ENCODE assay signal across 8 mouse cellular contexts in genomic region chr16:23609748-23610185, GRCm38 (mm10).
A peak's percentile ranks its signal among the peaks of the same experiment; 100 is the strongest.
DNase-seq lines count a peak whose midpoint lies in the region; ATAC-seq and TF ChIP-seq lines count a peak whose summit lies in the region.

No protein-coding gene starts in this region.

- DNase-seq in urinary bladder, adult 18-20 months (ENCODE audit: low spot score in 2 of 2) = peak; percentile 24 to 30
- DNase-seq in urinary bladder, postnatal 4 days (ENCODE audit: low spot score in 2 of 2) = no peak
- DNase-seq in heart, adult 2 months = peak; percentile 67 to 71
- DNase-seq in kidney, adult 11 months = peak; percentile 27
- DNase-seq in limb, embryonic 10.5 days (ENCODE audit: low spot score) = peak; percentile 31

- peak; percentile 75 for ATAC-seq in common myeloid progenitor, adult 5-6 weeks (replicated peaks; ENCODE audit: low read depth, poor library complexity, severe bottlenecking)
- ATAC-seq in midbrain, embryonic 13.5 days = no peak
- no peak for ATAC-seq in stomach, embryonic 14.5 days (ENCODE audit: insufficient number of reproducible peaks, insufficient read depth, low FRiP score, low read depth)

- WGBS in heart, adult 2 months = 12% methylated on average over 11 of the region's 11 CpGs
- WGBS in limb, embryonic 10.5 days = 49% methylated on average over 11 of the region's 11 CpGs
- WGBS in midbrain, embryonic 13.5 days = 40% methylated on average over 11 of the region's 11 CpGs
- WGBS in stomach, embryonic 14.5 days = 35% methylated on average over 11 of the region's 11 CpGs

- H3K4me3 ChIP-seq in heart, adult 2 months = peak overlapping the region; percentile 73
- peak overlapping the region; percentile 22 for H3K4me3 ChIP-seq in limb, embryonic 10.5 days
- no peak overlapping the region for H3K4me3 ChIP-seq in midbrain, embryonic 13.5 days (replicated peaks)
- H3K4me3 ChIP-seq in stomach, embryonic 14.5 days (ENCODE audit: low read depth, low read length) = no peak overlapping the region

- peak; percentile 83 for TF ChIP-seq POLR2A in heart, adult 2 months (IDR thresholded peaks at IDR 0.05; ENCODE audit: insufficient read depth, low read depth, low read length)

- H3K36me3 ChIP-seq in heart, adult 2 months (ENCODE audit: control insufficient read depth, insufficient read depth, low read length) = peaks cover 12% of the 10 kb centered on the region
- H3K36me3 ChIP-seq in limb, embryonic 10.5 days = no peaks in the 10 kb centered on the region
- no peaks in the 10 kb centered on the region for H3K36me3 ChIP-seq in midbrain, embryonic 13.5 days
- no peaks in the 10 kb centered on the region for H3K36me3 ChIP-seq in stomach, embryonic 14.5 days (ENCODE audit: control insufficient read depth, insufficient read depth, low read length)

- no peaks in the 10 kb centered on the region for H3K9me3 ChIP-seq in limb, embryonic 10.5 days (replicated peaks)
- H3K9me3 ChIP-seq in midbrain, embryonic 13.5 days = no peaks in the 10 kb centered on the region
- H3K9me3 ChIP-seq in stomach, embryonic 14.5 days (ENCODE audit: control insufficient read depth, low read depth, low read length) = no peaks in the 10 kb centered on the region

- H3K4me1 ChIP-seq in heart, adult 2 months (ENCODE audit: control insufficient read depth, insufficient read depth, low read length) = peaks cover 4% of the 10 kb centered on the region
- H3K4me1 ChIP-seq in limb, embryonic 10.5 days = no peaks in the 10 kb centered on the region
- H3K4me1 ChIP-seq in midbrain, embryonic 13.5 days (replicated peaks) = 0 out of 2 replicates have a peak, but pooled peaks cover 4% of the 10 kb centered on the region
- H3K4me1 ChIP-seq in stomach, embryonic 14.5 days (ENCODE audit: control insufficient read depth, insufficient read depth, low read length) = no peaks in the 10 kb centered on the region

- peak overlapping the region; percentile 78 for H3K9ac ChIP-seq in heart, adult 2 months (ENCODE audit: low read depth, low read length)
- no peak overlapping the region for H3K9ac ChIP-seq in midbrain, embryonic 13.5 days (replicated peaks)
- no peak overlapping the region for H3K9ac ChIP-seq in stomach, embryonic 14.5 days (replicated peaks; ENCODE audit: low read depth, low read length)

- peak overlapping the region; percentile 32 for H3K4me2 ChIP-seq in midbrain, embryonic 13.5 days (replicated peaks)
- peak overlapping the region; percentile 19; the same call in 1 of the 2 replicates for H3K4me2 ChIP-seq in stomach, embryonic 14.5 days (replicated peaks; ENCODE audit: low read depth, low read length)

- TF ChIP-seq EP300 in heart, adult 2 months (IDR thresholded peaks at IDR 0.05; ENCODE audit: insufficient read depth, low read depth, low read length) = no peak

- H3K79me2 ChIP-seq in heart, adult 2 months (replicated peaks; ENCODE audit: control insufficient read depth, insufficient read depth, low read length) = no peaks in the 10 kb centered on the region

- peak overlapping the region; percentile 90 for H3K27ac ChIP-seq in heart, adult 2 months
- peak overlapping the region; percentile 63 for H3K27ac ChIP-seq in limb, embryonic 10.5 days
- H3K27ac ChIP-seq in midbrain, embryonic 13.5 days = no peak overlapping the region
- no peak overlapping the region for H3K27ac ChIP-seq in stomach, embryonic 14.5 days (ENCODE audit: low read length)

- TF ChIP-seq CTCF in heart, adult 2 months (IDR thresholded peaks at IDR 0.05) = no peak

- H3K27me3 ChIP-seq in heart, adult 2 months (ENCODE audit: control insufficient read depth, insufficient read depth, low read length) = no peaks in the 10 kb centered on the region
- no peaks in the 10 kb centered on the region for H3K27me3 ChIP-seq in limb, embryonic 10.5 days (ENCODE audit: low read depth, poor library complexity, severe bottlenecking)
- H3K27me3 ChIP-seq in midbrain, embryonic 13.5 days = no peaks in the 10 kb centered on the region
- no peaks in the 10 kb centered on the region for H3K27me3 ChIP-seq in stomach, embryonic 14.5 days (ENCODE audit: control insufficient read depth, insufficient read depth, low read length)

- intact Hi-C loops in heart, adult 2 months (cut with DNase I) = no loop called here

Comparison
In these comparisons a context has a peak if more than half of its experiments do, and no peak if none do; other contexts are left out.
1. DNase-seq: peak in urinary bladder, adult 18-20 months (2 of 2), heart, adult 2 months (2 of 2), kidney, adult 11 months (single experiment) and limb, embryonic 10.5 days (single experiment); none in urinary bladder, postnatal 4 days (0 of 2).
2. H3K27ac ChIP-seq: peak in heart, adult 2 months (single experiment) and limb, embryonic 10.5 days (single experiment); none in midbrain, embryonic 13.5 days (single experiment) and stomach, embryonic 14.5 days (single experiment).
3. H3K4me3 ChIP-seq: peak in heart, adult 2 months (single experiment) and limb, embryonic 10.5 days (single experiment); none in midbrain, embryonic 13.5 days (single experiment) and stomach, embryonic 14.5 days (single experiment).